Mouse (Mus musculus) liver, adult 2 months (tissue): ENCODE results near the gene Ttll5. TPM values are rescaled to one million over a fixed set of nuclear protein-coding genes. Genes with fewer than 3 reads are reported as not detected.

ENCODE experiments used
- DNase-seq: peaks from one replicate; pipeline ENCODE4 v3.0.0-alpha.2; 2011; ENCODE audit warnings: low read depth, low spot score; ENCODE audit errors: extremely low read depth
- H3K27ac ChIP-seq: fragments of 200-500 bp; replicated peaks from 2 replicates; pipeline ENCODE4 v1.5.1; 2012; ENCODE audit warnings: low read depth, mild to moderate bottlenecking, control low read depth, inconsistent platforms, low read length; ENCODE audit not compliant: insufficient read depth
- H3K27me3 ChIP-seq: fragments of 200-500 bp; 2 replicates; pipeline ENCODE4 v1.6.1; 2012; ENCODE audit warnings: mild to moderate bottlenecking, moderate library complexity, low read length, inconsistent platforms; ENCODE audit not compliant: control insufficient read depth, insufficient read depth
- H3K36me3 ChIP-seq: fragments of 200-500 bp; 2 replicates; pipeline ENCODE4 v1.6.1; 2012; ENCODE audit warnings: low read length, inconsistent platforms; ENCODE audit not compliant: control insufficient read depth, insufficient read depth
- H3K4me1 ChIP-seq: fragments of 200-500 bp; 2 replicates; pipeline ENCODE4 v1.6.1; 2011; ENCODE audit warnings: low read length; ENCODE audit not compliant: control insufficient read depth, insufficient read depth
- H3K4me3 ChIP-seq: fragments of 200-500 bp; 2 replicates; pipeline ENCODE4 v1.5.1; 2011; ENCODE audit warnings: low read depth, mild to moderate bottlenecking, control low read depth, low read length, moderate library complexity; ENCODE audit not compliant: insufficient read depth
- H3K79me2 ChIP-seq: fragments of 200-500 bp; 2 replicates; pipeline ENCODE4 v1.6.1; 2012; ENCODE audit warnings: inconsistent platforms, mild to moderate bottlenecking, low read length, moderate library complexity; ENCODE audit not compliant: control insufficient read depth, insufficient read depth
- H3K9ac ChIP-seq: fragments of 200-500 bp; 2 replicates; pipeline ENCODE4 v1.6.1; 2012; ENCODE audit warnings: low read depth, mild to moderate bottlenecking, control low read depth, inconsistent platforms, low read length
- CTCF ChIP-seq: fragments of 200-500 bp; IDR thresholded peaks from 2 replicates; pipeline ENCODE4 v1.5.1; 2011; ENCODE audit warnings: low read depth, low read length, control low read depth
- POLR2A ChIP-seq: fragments of 200-500 bp; IDR thresholded peaks from 2 replicates; pipeline ENCODE4 v1.6.1; 2011; ENCODE audit warnings: low read length, control low read depth; ENCODE audit not compliant: insufficient read depth; ENCODE audit errors: extremely low read depth
- WGBS: fragments of 180-500 bp; shearing (Covaris S2); methylation state at CpG from one replicate; pipeline ENCODE4 v1.1.7; 2018; 5-methylcytosine and 5-hydroxymethylcytosine counted together
- polyA plus RNA-seq: library from polyadenylated mRNA; depleted of rRNA; stranded (reverse); fragments of >200 nt; gene quantifications from 2 replicates; pipeline ENCODE4 v1.2.3, GENCODE M21; 2012
- total RNA-seq: library from RNA; depleted of rRNA; stranded (reverse); fragments of >200 nt; gene quantifications from 2 replicates; pipeline ENCODE4 v1.2.3, GENCODE M21; 2014

The Ttll5 gene
- total and polyA plus RNA-seq, 2 experiments, result 7.6 to 13.1 TPM

DNA sequence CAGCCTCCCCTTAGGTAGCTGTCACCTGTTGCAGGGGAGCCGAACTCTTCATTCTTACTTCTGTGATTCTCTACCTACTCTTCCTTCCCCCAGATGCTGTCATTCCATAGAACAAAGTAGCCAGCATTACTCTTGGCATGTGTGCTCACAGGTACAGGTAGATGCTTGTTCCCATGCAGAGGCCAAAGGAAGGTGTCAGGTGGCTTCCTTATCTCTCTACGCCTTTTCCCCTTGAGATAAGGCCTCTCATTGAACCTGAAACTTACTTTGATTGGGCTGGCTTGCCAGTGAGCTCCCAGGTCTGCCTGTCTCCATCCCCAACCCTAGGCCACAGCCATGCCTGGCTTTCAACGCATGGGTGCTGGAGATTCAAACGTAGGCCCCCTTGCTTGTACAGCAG, 269.6 kb downstream of the Ttll5 start:
- 93% methylated on average over 4 of the region's 4 CpGs for WGBS
- no peak overlapping the region for H3K4me3 ChIP-seq
- no peaks in the 10 kb centered on the region for H3K79me2 ChIP-seq

GRCm38 (mm10) chr12:86095806-86096205, 271.3 kb downstream of the Ttll5 start:
- Histone ChIP-seq H3K9ac (no peak overlapping the region), H3K79me2 (no peaks in the 10 kb centered on the region), H3K36me3 (no peaks in the 10 kb centered on the region), H3K4me1 (no peaks in the 10 kb centered on the region), H3K27me3 (no peaks in the 10 kb centered on the region), H3K4me3 (no peak overlapping the region), H3K27ac (no peak overlapping the region)
- no peak for TF ChIP-seq POLR2A
- TF ChIP-seq CTCF, result no peak
- DNase-seq, result no peak
- WGBS, result 59% methylated on average over 4 of the region's 4 CpGs

More for the DNA sequence above, 269.6 kb downstream of the Ttll5 start:
- no peaks in the 10 kb centered on the region for H3K36me3 ChIP-seq
- no peak overlapping the region for H3K27ac ChIP-seq
- no peak for DNase-seq
- no peak overlapping the region for H3K9ac ChIP-seq
- H3K27me3 ChIP-seq, result no peaks in the 10 kb centered on the region
- TF ChIP-seq CTCF (no peak), POLR2A (no peak)
- H3K4me1 ChIP-seq, result no peaks in the 10 kb centered on the region

DNA sequence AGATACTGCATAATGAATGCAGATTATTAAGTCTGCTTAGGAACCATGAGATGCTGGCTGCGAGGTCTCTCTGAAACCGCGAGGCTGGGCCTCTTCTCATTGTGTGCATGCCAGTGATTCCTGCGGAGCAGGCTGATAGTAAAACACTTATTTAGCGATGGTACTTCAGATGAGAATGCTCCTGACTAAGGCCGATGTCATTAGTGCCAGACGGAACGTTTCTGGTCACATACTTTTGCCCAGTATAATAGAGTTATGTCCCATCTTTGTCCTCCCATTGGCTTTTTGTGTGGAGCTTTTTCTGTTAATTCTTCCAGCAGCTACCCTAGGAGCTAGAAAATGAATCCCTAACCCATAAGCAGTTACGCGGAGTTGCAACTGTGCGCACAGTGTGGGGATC, 273.3 kb downstream of the Ttll5 start:
- no peaks in the 10 kb centered on the region for H3K79me2 ChIP-seq
- H3K4me3 ChIP-seq, result no peak overlapping the region
- WGBS, result 93% methylated on average over 11 of the region's 11 CpGs
- no peak overlapping the region for H3K27ac ChIP-seq
- H3K36me3 ChIP-seq, result no peaks in the 10 kb centered on the region
- no peaks in the 10 kb centered on the region for H3K27me3 ChIP-seq
- no peaks in the 10 kb centered on the region for H3K4me1 ChIP-seq
- no peak for DNase-seq
- no peak overlapping the region for H3K9ac ChIP-seq
- TF ChIP-seq CTCF (no peak), POLR2A (no peak)

- H3K27ac ChIP-seq, result no peak overlapping the region
- no peaks in the 10 kb centered on the region for H3K79me2 ChIP-seq
- 97% methylated on average over 3 of the region's 3 CpGs for WGBS
- no peaks in the 10 kb centered on the region for H3K27me3 ChIP-seq
- TF ChIP-seq POLR2A, result no peak
- no peak for TF ChIP-seq CTCF
- no peaks in the 10 kb centered on the region; the same call in 1 of the 2 replicates for H3K4me1 ChIP-seq
- no peak overlapping the region for H3K9ac ChIP-seq
- H3K36me3 ChIP-seq, result no peaks in the 10 kb centered on the region
- no peak overlapping the region for H3K4me3 ChIP-seq
- DNase-seq, result no peak
Measured at GRCm38 (mm10) chr12:86100711-86101110, 276.3 kb downstream of the Ttll5 start.

- 83% methylated on average over 8 of the region's 8 CpGs for WGBS
- no peak overlapping the region for H3K9ac ChIP-seq
- H3K27me3 ChIP-seq, result no peaks in the 10 kb centered on the region
- H3K4me1 ChIP-seq, result no peaks in the 10 kb centered on the region; the same call in 1 of the 2 replicates
- H3K4me3 ChIP-seq, result no peak overlapping the region
- H3K36me3 ChIP-seq, result no peaks in the 10 kb centered on the region
- TF ChIP-seq CTCF (no peak), POLR2A (no peak)
- DNase-seq, result no peak
- no peak overlapping the region for H3K27ac ChIP-seq
- H3K79me2 ChIP-seq, result no peaks in the 10 kb centered on the region
Measured at GRCm38 (mm10) chr12:86102686-86103085, 278.2 kb downstream of the Ttll5 start.

- no peak overlapping the region for H3K4me3 ChIP-seq
- H3K9ac ChIP-seq, result no peak overlapping the region
- no peaks in the 10 kb centered on the region for H3K79me2 ChIP-seq
- 72% methylated on average over 11 of the region's 11 CpGs for WGBS
- no peak for DNase-seq
- no peaks in the 10 kb centered on the region for H3K27me3 ChIP-seq
- no peaks in the 10 kb centered on the region for H3K36me3 ChIP-seq
- H3K27ac ChIP-seq, result no peak overlapping the region
- H3K4me1 ChIP-seq, result no peaks in the 10 kb centered on the region; the same call in 1 of the 2 replicates
- no peak for TF ChIP-seq CTCF
- TF ChIP-seq POLR2A, result no peak
Measured at GRCm38 (mm10) chr12:86103391-86103790, 278.9 kb downstream of the Ttll5 start.
